Mouse (Mus musculus): ENCODE results near the gene Kif21b. TPM values are rescaled to one million over a fixed set of nuclear protein-coding genes. Genes with fewer than 3 reads are reported as not detected.

Kif21b gene
- polyA plus RNA-seq, 1 experiment from 2014 or later, result 62.0 TPM

DNA sequence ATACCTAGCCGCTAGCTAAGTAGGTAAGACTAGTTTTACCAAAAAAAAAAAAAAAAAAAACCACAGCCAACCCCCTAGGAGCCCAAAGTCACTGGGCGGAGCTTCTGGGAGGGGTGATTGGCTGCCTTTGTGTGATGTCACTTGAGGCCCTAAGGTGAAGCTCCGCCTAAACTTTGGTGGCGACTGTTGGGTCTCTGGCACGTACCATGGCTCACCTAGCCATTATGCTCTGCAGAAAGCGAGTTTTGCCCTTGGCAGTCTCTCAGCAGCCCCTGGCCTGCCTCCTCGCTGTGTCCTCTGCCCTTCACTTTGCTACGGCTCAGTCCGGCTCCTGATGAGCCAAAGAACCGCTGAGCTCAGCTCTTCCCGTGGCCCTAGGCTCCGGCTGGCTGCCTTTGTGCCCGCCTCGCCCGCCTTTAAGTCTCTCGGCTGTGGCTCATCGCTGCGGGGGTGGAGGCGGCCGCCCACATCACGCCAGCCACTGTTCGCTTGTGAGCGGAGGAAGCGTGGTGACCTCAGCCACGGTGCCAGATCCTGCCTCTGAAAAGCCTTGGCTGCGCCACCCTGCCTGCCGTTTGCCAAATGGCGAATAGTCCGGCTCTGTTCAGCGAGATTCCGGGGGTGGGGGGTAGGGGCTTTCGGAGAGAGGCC, 8.9 kb downstream of the Kif21b start:
- Histone ChIP-seq H3K36me3 (replicated peaks) (0 out of 2 replicates have a peak, but pooled peaks cover 4% of the 10 kb centered on the region), H3K4me1 (peaks cover 90% of the 10 kb centered on the region), H3K27ac (peak overlapping the region; percentile 77), H3K9me3 (no peaks in the 10 kb centered on the region), H3K4me3 (peak overlapping the region; percentile 39), H3K27me3 (replicated peaks) (no peaks in the 10 kb centered on the region), H3K9ac (peak overlapping the region; percentile 50), H3K4me2 (peak overlapping the region; percentile 73)
- peak; percentile 26; the same call in 1 of the 2 replicates for ATAC-seq (replicated peaks)
- 1% methylated on average over 32 of the region's 32 CpGs for WGBS

DNA sequence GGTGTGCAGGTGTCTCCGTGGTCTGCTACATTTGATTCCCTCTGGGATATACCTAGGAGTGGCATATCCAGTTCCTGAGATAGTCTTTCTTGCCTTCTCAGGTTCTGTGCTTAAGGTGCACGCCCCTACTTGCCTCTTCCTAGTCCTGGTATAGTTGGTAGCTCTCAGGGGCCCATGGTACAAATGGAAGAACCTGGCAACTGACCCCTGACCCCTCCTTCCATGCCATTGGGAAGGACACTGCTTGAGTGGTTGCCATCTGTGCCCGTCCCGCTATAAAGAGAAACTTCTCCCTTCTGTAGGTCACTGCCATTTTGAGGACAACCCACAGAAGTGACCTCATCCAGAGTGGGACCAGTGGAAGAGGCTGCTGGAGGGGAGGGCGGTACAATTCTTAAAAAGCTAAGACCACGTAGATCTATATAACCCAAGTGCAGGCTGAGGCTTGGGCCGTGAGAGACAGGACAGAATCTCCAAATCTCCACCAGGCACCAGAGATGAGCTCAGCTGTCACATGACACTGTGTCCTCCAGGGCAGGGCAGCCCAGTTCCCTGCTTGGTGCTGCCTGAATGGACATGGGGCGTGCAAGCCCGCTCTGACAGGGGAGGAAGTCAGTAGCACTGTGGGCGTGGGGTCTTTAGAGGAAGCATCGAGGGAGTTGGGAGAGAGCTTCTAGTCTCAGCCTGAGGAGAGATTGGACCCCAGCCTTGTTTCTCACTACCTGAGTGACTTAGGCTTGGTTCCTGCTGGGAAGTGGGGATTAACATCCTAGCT, 10.2 kb downstream of the Kif21b start:
- Histone ChIP-seq H3K4me1 (peaks cover 78% of the 10 kb centered on the region), H3K9ac (no peak overlapping the region), H3K27ac (0 out of 2 replicates have a peak overlapping the region, but pooled peaks have one; percentile 8), H3K27me3 (replicated peaks) (no peaks in the 10 kb centered on the region), H3K36me3 (replicated peaks) (0 out of 2 replicates have a peak, but pooled peaks cover 9% of the 10 kb centered on the region), H3K4me3 (no peak overlapping the region), H3K9me3 (no peaks in the 10 kb centered on the region), H3K4me2 (no peak overlapping the region)
- ATAC-seq (replicated peaks), result no peak
- WGBS, result 85% methylated on average over 11 of the region's 11 CpGs

DNA sequence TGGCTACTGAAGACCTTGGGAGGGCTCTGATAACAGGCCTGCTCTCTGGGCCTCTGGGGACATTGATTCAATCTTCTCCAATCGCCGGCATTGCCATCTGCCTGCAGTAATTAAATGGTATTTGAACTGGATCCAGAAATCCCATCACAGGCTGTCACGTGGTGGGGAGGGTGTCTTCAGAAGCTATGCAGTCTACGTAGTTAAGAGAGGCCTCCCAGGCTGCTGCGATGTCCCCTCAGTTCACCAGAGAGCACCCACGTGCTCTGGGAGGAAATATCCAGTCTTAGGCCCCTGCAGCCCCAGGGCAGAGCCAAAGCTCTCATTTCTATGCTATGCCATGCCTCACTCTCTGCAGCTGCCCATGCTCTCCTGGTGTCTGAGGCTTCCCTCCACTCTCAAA, 11.1 kb downstream of the Kif21b start:
- Histone ChIP-seq H3K27me3 (replicated peaks) (no peaks in the 10 kb centered on the region), H3K4me2 (peak overlapping the region; percentile 11; the same call in 1 of the 2 replicates), H3K36me3 (replicated peaks) (peaks cover 12% of the 10 kb centered on the region; the same call in 1 of the 2 replicates), H3K9me3 (no peaks in the 10 kb centered on the region), H3K4me1 (peaks cover 68% of the 10 kb centered on the region), H3K9ac (no peak overlapping the region), H3K4me3 (no peak overlapping the region), H3K27ac (peak overlapping the region; percentile 70)
- 11% methylated on average over 6 of the region's 6 CpGs for WGBS
- peak; percentile 40 for ATAC-seq (replicated peaks)

DNA sequence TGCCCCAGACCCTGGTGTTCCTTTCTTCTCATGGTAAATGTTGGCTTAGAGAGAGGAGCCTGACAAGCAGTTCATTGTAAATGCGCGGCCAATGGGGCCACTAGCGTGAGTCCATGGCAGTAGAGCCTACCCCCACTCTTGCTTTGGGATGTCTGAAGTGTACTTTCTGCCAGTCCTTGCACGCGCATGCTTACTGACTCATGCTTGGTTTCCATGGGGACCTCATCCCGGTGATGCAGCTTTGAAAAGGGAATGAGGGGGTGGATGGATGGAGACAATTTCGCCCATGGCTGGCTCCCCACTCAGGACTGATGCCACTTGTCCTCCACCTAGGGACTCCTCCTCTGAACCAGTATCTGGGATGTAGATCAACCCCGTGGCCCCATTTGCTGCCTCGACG, 12.3 kb downstream of the Kif21b start:
- Histone ChIP-seq H3K27me3 (replicated peaks) (no peaks in the 10 kb centered on the region), H3K9me3 (no peaks in the 10 kb centered on the region), H3K27ac (no peak overlapping the region), H3K4me3 (no peak overlapping the region), H3K9ac (no peak overlapping the region), H3K4me2 (no peak overlapping the region), H3K4me1 (peaks cover 56% of the 10 kb centered on the region), H3K36me3 (replicated peaks) (peaks cover 24% of the 10 kb centered on the region)
- WGBS, result 58% methylated on average over 10 of the region's 10 CpGs
- no peak for ATAC-seq (replicated peaks)

DNA sequence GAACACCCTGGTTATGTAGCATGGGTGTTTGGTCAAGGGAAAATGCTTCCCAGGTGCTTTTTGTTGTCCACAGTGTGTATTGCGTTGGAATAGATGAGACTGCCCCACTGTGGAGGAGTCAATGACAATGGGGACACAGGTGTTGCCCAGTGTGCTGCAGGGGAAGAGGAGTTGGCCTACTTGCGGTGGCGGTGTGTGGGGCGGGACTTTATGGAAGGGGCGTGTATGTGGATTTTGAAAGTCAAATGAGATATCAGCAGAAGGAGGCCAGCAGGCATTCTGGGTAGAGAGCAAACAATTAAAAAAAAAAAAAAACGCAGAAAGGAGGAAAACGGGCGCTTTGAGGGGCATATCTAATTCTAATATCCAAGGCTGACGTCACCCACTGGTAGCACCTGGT, 18.5 kb downstream of the Kif21b start:
- Histone ChIP-seq H3K4me2 (no peak overlapping the region), H3K9me3 (no peaks in the 10 kb centered on the region), H3K27ac (no peak overlapping the region), H3K4me3 (no peak overlapping the region), H3K27me3 (replicated peaks) (no peaks in the 10 kb centered on the region), H3K4me1 (no peaks in the 10 kb centered on the region), H3K9ac (no peak overlapping the region), H3K36me3 (replicated peaks) (peaks cover 79% of the 10 kb centered on the region)
- 83% methylated on average over 9 of the region's 9 CpGs for WGBS
- no peak for ATAC-seq (replicated peaks)

DNA sequence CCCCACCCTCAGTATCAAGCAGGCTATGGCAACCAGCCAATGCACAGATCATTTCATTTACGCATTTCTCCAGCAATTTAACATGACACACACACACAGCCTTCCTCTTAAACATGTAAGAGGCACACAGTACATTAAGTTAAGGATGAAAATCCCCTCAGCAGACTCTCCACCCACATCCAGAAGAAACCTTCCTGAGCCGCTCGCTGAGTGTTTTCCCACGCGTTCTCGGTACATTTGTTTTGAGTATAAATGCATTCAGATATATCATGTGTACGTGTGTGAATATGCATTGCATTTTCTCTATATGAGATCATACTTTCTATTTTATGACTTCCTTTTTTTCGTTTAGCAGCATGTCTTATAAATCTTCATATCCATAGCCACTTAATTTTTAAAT, 20.2 kb downstream of the Kif21b start:
- peaks cover 81% of the 10 kb centered on the region for H3K36me3 ChIP-seq (replicated peaks)
- no peaks in the 10 kb centered on the region for H3K27me3 ChIP-seq (replicated peaks)
- no peak overlapping the region for H3K4me2 ChIP-seq
- no peaks in the 10 kb centered on the region for H3K4me1 ChIP-seq
- H3K4me3 ChIP-seq, result no peak overlapping the region
- H3K9ac ChIP-seq, result no peak overlapping the region
- no peak overlapping the region for H3K27ac ChIP-seq
- ATAC-seq (replicated peaks), result no peak
- 84% methylated on average over 8 of the region's 8 CpGs for WGBS
- H3K9me3 ChIP-seq, result no peaks in the 10 kb centered on the region

DNA sequence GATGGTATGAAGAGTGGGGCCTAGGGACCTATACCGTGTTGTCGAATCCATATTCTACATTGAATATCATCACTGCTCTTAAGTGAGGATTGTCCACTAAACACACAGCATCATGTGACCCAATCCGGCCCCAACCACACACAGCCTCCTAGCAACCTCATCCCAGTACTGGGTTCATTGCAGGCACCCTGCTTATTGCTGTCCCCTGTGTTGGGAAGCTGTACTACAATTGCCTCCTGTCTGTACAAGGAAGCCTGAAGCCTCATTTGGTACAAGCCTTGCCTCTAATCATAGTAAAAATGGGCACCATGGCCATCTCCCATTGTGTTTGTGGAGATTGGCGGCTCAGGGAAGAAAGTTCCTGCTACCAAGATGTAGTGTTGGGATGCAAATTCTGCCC, 25.1 kb downstream of the Kif21b start:
- Histone ChIP-seq H3K27ac (no peak overlapping the region), H3K4me3 (no peak overlapping the region), H3K4me2 (no peak overlapping the region), H3K9me3 (no peaks in the 10 kb centered on the region), H3K36me3 (replicated peaks) (peaks cover 79% of the 10 kb centered on the region), H3K27me3 (replicated peaks) (no peaks in the 10 kb centered on the region), H3K9ac (no peak overlapping the region), H3K4me1 (no peaks in the 10 kb centered on the region)
- 97% methylated on average over 4 of the region's 4 CpGs for WGBS
- ATAC-seq (replicated peaks), result no peak

DNA sequence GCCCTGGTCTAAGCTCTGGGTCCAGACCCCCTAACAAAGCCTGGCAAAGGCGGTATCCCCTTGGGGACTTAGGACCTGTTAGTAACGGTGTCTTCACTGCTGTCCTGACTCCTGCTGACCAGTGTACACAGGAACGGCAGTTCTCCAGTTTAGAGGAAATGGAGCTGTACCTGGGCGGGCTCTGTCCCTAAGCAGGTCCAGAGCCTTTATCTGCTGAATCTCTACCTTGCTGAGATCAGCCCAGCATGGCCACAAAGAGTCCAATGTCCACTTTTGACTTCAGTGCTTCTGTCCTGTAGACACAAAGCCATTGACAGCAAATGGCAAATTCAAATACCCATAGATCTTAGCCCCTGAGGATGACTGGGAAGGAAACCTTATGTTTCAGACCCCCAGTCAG, 25.8 kb downstream of the Kif21b start:
- no peaks in the 10 kb centered on the region for H3K4me1 ChIP-seq
- no peak overlapping the region for H3K4me3 ChIP-seq
- H3K9ac ChIP-seq, result no peak overlapping the region
- H3K27me3 ChIP-seq (replicated peaks), result no peaks in the 10 kb centered on the region
- no peak for ATAC-seq (replicated peaks)
- WGBS, result 97% methylated on average over 4 of the region's 4 CpGs
- H3K27ac ChIP-seq, result no peak overlapping the region
- peaks cover 81% of the 10 kb centered on the region for H3K36me3 ChIP-seq (replicated peaks)
- no peak overlapping the region for H3K4me2 ChIP-seq
- no peaks in the 10 kb centered on the region for H3K9me3 ChIP-seq

DNA sequence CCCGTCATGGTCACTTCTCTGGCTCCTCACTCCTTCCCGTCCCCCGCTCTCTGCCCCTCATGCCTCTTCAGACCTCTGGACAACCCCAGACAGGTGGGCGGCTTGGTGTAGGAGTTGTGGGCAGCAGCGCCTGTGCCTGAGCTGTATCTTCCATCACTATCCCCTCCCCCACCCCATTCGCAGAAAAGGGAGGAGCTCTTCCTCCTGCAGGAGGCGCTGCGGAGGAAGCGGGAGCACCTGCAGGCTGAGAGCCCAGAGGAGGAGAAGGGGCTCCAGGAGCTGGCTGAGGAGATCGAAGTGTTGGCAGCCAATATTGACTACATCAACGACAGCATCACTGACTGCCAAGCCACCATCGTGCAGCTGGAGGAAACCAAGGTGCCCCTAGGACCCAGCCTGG, 28.6 kb downstream of the Kif21b start:
- no peaks in the 10 kb centered on the region for H3K9me3 ChIP-seq
- no peaks in the 10 kb centered on the region for H3K4me1 ChIP-seq
- H3K27ac ChIP-seq, result no peak overlapping the region
- 0 out of 2 replicates have a peak, but pooled peaks have one; percentile 22 for ATAC-seq (replicated peaks)
- H3K4me2 ChIP-seq, result no peak overlapping the region
- H3K36me3 ChIP-seq (replicated peaks), result peaks cover 81% of the 10 kb centered on the region
- H3K4me3 ChIP-seq, result no peak overlapping the region
- H3K27me3 ChIP-seq (replicated peaks), result no peaks in the 10 kb centered on the region
- WGBS, result 50% methylated on average over 12 of the region's 12 CpGs
- H3K9ac ChIP-seq, result no peak overlapping the region

DNA sequence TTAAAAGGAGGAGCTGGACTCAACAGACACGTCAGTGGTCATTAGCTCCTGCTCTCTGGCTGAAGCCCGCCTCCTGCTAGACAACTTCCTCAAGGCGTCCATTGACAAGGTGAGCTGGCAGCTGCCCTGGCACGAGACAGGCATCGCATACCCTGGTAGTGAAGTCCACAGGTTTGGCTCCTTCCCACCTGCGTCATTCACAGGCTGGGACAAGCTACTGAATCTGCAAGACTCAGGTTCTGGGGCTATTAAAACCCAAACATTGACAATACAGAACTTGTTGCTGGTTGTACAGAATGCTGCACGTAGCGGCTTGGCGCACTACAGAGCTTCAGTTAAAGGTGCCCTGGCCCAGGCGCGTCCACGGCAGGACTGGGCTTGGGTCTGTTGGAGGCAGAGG, 29.1 kb downstream of the Kif21b start:
- Histone ChIP-seq H3K4me2 (no peak overlapping the region), H3K36me3 (replicated peaks) (peaks cover 85% of the 10 kb centered on the region), H3K4me3 (no peak overlapping the region), H3K4me1 (no peaks in the 10 kb centered on the region), H3K27me3 (replicated peaks) (no peaks in the 10 kb centered on the region), H3K9me3 (no peaks in the 10 kb centered on the region), H3K9ac (no peak overlapping the region), H3K27ac (no peak overlapping the region)
- WGBS, result 94% methylated on average over 12 of the region's 12 CpGs
- no peak for ATAC-seq (replicated peaks)

DNA sequence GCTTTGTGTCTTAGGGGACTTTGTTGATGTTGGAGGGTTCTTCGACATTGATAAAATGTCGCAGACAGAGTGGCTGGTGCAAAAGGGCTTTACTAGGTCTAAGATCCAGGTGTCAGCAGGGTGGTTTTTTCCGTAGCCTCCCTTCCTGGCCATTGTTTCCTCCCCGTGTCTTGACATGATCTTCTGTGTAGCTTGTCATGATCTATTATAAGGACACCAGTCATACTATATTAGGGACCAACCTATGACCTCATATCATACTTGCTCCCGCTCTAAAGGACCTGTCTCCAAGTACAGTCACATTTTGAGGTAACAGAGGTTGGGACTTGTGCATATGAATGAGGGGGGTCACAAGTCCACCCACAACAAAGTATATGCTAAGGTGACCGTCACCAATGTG, 29.7 kb downstream of the Kif21b start:
- H3K4me1 ChIP-seq, result no peaks in the 10 kb centered on the region
- WGBS, result 95% methylated on average over 6 of the region's 6 CpGs
- no peak overlapping the region for H3K27ac ChIP-seq
- H3K4me2 ChIP-seq, result no peak overlapping the region
- no peak overlapping the region for H3K9ac ChIP-seq
- no peaks in the 10 kb centered on the region for H3K9me3 ChIP-seq
- ATAC-seq (replicated peaks), result no peak
- H3K27me3 ChIP-seq (replicated peaks), result no peaks in the 10 kb centered on the region
- H3K36me3 ChIP-seq (replicated peaks), result peaks cover 82% of the 10 kb centered on the region
- H3K4me3 ChIP-seq, result no peak overlapping the region

DNA sequence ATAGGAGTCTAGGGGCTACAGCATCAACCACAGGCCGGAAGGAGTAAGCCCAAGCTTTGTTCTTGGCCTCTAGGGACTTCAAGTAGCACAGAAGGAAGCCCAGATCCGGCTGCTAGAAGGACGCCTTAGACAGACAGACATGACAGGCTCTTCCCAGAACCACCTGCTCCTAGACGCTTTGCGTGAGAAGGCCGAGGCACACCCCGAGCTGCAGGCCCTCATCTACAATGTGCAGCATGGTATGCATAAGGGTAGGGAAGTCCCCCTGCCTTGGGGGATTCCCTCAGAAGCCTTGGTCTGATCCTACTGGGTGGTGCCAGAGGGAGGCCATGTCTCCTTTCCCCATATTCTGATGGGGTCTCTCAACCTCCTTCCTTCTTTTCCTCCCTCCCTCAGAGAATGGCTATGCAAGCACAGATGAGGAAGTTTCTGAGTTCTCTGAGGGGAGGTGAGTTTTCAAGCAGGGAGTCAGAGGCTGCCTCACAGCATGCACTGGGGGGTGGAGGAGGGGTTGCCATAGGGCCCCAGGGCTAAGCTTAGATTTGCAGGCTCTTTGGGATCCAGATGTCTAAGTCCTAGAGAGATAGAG, 30.2 kb downstream of the Kif21b start:
- H3K36me3 ChIP-seq (replicated peaks), result peaks cover 79% of the 10 kb centered on the region
- 91% methylated on average over 7 of the region's 7 CpGs for WGBS
- no peak overlapping the region for H3K9ac ChIP-seq
- no peaks in the 10 kb centered on the region for H3K9me3 ChIP-seq
- no peak overlapping the region for H3K4me2 ChIP-seq
- no peaks in the 10 kb centered on the region for H3K4me1 ChIP-seq
- H3K27me3 ChIP-seq (replicated peaks), result no peaks in the 10 kb centered on the region
- ATAC-seq (replicated peaks), result no peak
- H3K27ac ChIP-seq, result no peak overlapping the region
- H3K4me3 ChIP-seq, result no peak overlapping the region
